Mouse (Mus musculus): ENCODE data around the gene Trappc3. TPM values are rescaled to one million over a fixed set of nuclear protein-coding genes. Genes with fewer than 3 reads are reported as not detected.
A peak's percentile ranks its signal among the peaks of the same experiment; 100 is the strongest.

Trappc3 gene
- total and polyA plus RNA-seq, 3 experiments: 71.0 to 72.0 TPM; not detected in 1

GRCm38 (mm10) chr4:126222631-126223030, 39.5 kb upstream of the Trappc3 start:
- H3K4me3 ChIP-seq (ENCODE audit: control insufficient read depth in 1 of 2, insufficient read depth in 1 of 2, low read depth in 2 of 2, low read length in 2 of 2): no peak overlapping the region
- H3K36me3 ChIP-seq (ENCODE audit: control insufficient read depth in 1 of 2, insufficient read depth in 2 of 2, low read length in 2 of 2): no peaks in the 10 kb centered on the region
- H3K27me3 ChIP-seq (ENCODE audit: control insufficient read depth in 1 of 2, insufficient read depth in 2 of 2, low read length in 2 of 2): no peaks in the 10 kb centered on the region
- peaks cover 0 to 3% of the 10 kb centered on the region in 2 experiments; a peak in 1 of 4 replicates for H3K4me1 ChIP-seq (ENCODE audit: control insufficient read depth in 1 of 2, insufficient read depth in 2 of 2, low read length in 2 of 2)
- no peak overlapping the region for H3K27ac ChIP-seq (ENCODE audit: control insufficient read depth, low read depth, low read length)
- H3K9me3 ChIP-seq (replicated peaks; ENCODE audit: insufficient read depth, low read length): no peaks in the 10 kb centered on the region
- TF ChIP-seq CHD2 (IDR thresholded peaks at IDR 0.05; ENCODE audit: low read length) (no peak), MAZ (IDR thresholded peaks at IDR 0.05; ENCODE audit: low read depth, low read length) (no peak), ZKSCAN1 (IDR thresholded peaks at IDR 0.05; ENCODE audit: low read depth, low read length) (no peak), TBP (IDR thresholded peaks at IDR 0.05; ENCODE audit: low read depth, low read length) (0 out of 2 replicates have a peak, but pooled peaks have one; percentile 23), KAT2A (conservative IDR thresholded peaks at IDR 0.05; ENCODE audit: low read depth, low read length) (no peak), ELF1 (IDR thresholded peaks at IDR 0.05; ENCODE audit: low read depth, low read length) (no peak), MAFK (IDR thresholded peaks at IDR 0.05; ENCODE audit: borderline replicate concordance, low read depth, low read length) (no peak), MEF2A (IDR thresholded peaks at IDR 0.05; ENCODE audit: extremely low read depth, insufficient replicate concordance, low read depth, low read length, poor library complexity, severe bottlenecking) (no peak), HCFC1 (IDR thresholded peaks at IDR 0.05; ENCODE audit: low read depth, low read length) (no peak)
- no peaks in the 10 kb centered on the region for H3K79me2 ChIP-seq (ENCODE audit: control insufficient read depth, insufficient read depth, low read length, poor library complexity)
- no peak for DNase-seq (ENCODE audit: low read depth, low spot score)
- H3K9ac ChIP-seq (ENCODE audit: control insufficient read depth, low read depth, low read length, poor library complexity, severe bottlenecking): no peak overlapping the region

DNA sequence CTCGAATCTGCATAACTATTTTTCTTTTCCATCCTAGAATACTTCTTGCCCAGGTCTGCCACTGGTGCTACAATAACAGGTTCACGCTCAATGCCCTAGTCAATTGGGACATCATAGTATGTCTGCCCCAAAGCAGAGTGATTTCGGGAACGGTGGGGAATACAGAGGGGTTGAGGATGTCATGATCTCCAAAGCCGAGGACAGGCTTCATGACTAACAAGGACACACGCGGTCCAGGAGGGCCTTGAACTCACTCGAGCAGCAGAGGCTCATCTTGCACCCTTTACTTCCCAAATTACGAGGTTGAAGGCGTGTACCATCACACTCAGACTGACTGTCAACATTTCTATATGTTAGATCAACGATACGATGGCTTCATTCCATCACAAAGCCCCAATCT, 35.5 kb upstream of the Trappc3 start:
- Histone ChIP-seq H3K4me1 (ENCODE audit: control insufficient read depth in 1 of 2, insufficient read depth in 2 of 2, low read length in 2 of 2) (peaks cover 0 to 3% of the 10 kb centered on the region in 2 experiments; a peak in 1 of 4 replicates), H3K9ac (ENCODE audit: control insufficient read depth, low read depth, low read length, poor library complexity, severe bottlenecking) (no peak overlapping the region), H3K9me3 (replicated peaks; ENCODE audit: insufficient read depth, low read length) (no peaks in the 10 kb centered on the region), H3K27me3 (ENCODE audit: control insufficient read depth in 1 of 2, insufficient read depth in 2 of 2, low read length in 2 of 2) (no peaks in the 10 kb centered on the region), H3K27ac (ENCODE audit: control insufficient read depth, low read depth, low read length) (no peak overlapping the region), H3K4me3 (ENCODE audit: control insufficient read depth in 1 of 2, insufficient read depth in 1 of 2, low read depth in 2 of 2, low read length in 2 of 2) (no peak overlapping the region), H3K79me2 (ENCODE audit: control insufficient read depth, insufficient read depth, low read length, poor library complexity) (no peaks in the 10 kb centered on the region), H3K36me3 (ENCODE audit: control insufficient read depth in 1 of 2, insufficient read depth in 2 of 2, low read length in 2 of 2) (no peaks in the 10 kb centered on the region)
- TF ChIP-seq POLR2AphosphoS2 (IDR thresholded peaks at IDR 0.05; ENCODE audit: low read length) (no peak), TAL1 (IDR thresholded peaks at IDR 0.05; ENCODE audit: low read length) (no peak), CHD1 (IDR thresholded peaks at IDR 0.05; ENCODE audit: low read depth, low read length) (no peak), MAFK (IDR thresholded peaks at IDR 0.05; ENCODE audit: borderline replicate concordance, low read depth, low read length) (no peak), NELFE (IDR thresholded peaks at IDR 0.05; ENCODE audit: low read depth, low read length) (no peak), BHLHE40 (IDR thresholded peaks at IDR 0.05; ENCODE audit: borderline replicate concordance, low read depth, low read length) (no peak), POLR2AphosphoS5 (IDR thresholded peaks at IDR 0.05; ENCODE audit: borderline replicate concordance, low read depth, low read length) (no peak), ETS1 (IDR thresholded peaks at IDR 0.05; ENCODE audit: low read depth, low read length) (no peak), JUND (IDR thresholded peaks at IDR 0.05; ENCODE audit: low read depth, low read length) (no peak), USF1 (IDR thresholded peaks at IDR 0.05; ENCODE audit: low read depth, low read length) (no peak)
- DNase-seq (ENCODE audit: low read depth, low spot score): no peak
